ENCODE assay signal across 8 mouse cellular contexts in genomic region chr11:74771234-74771633, GRCm38 (mm10). TPM values are rescaled to one million over a fixed set of nuclear protein-coding genes. Genes with fewer than 3 reads are reported as not detected.
DNase-seq lines count a peak whose midpoint lies in the region; ATAC-seq and TF ChIP-seq lines count a peak whose summit lies in the region.

No protein-coding gene starts in this region.

- no peaks in the 10 kb centered on the region for H3K9me3 ChIP-seq in hindbrain, embryonic 14.5 days (ENCODE audit: control insufficient read depth, low read length)
- H3K9me3 ChIP-seq in midbrain, embryonic 12.5 days: no peaks in the 10 kb centered on the region

- H3K36me3 ChIP-seq in hindbrain, embryonic 14.5 days (replicated peaks; ENCODE audit: control insufficient read depth, insufficient read depth): peaks cover 29% of the 10 kb centered on the region
- peaks cover 29% of the 10 kb centered on the region for H3K36me3 ChIP-seq in midbrain, embryonic 12.5 days

- H3K27me3 ChIP-seq in hindbrain, embryonic 14.5 days (ENCODE audit: control insufficient read depth, insufficient read depth, low read length): no peaks in the 10 kb centered on the region
- no peaks in the 10 kb centered on the region for H3K27me3 ChIP-seq in midbrain, embryonic 12.5 days

- TF ChIP-seq CTCF in lung, adult 2 months (IDR thresholded peaks at IDR 0.05; ENCODE audit: insufficient read depth, low read length): no peak

- no peak for TF ChIP-seq POLR2A in lung, adult 2 months (IDR thresholded peaks at IDR 0.05; ENCODE audit: borderline replicate concordance, extremely low read depth, low read depth, low read length)

- ATAC-seq in hindbrain, embryonic 14.5 days (ENCODE audit: low FRiP score): 0 out of 2 replicates have a peak, but pooled peaks have one; percentile 3
- peak; percentile 27; the same call in 1 of the 2 replicates for ATAC-seq in midbrain, embryonic 12.5 days (ENCODE audit: low FRiP score, low read depth)

- H3K27ac ChIP-seq in hindbrain, embryonic 14.5 days: peak overlapping the region; percentile 94
- H3K27ac ChIP-seq in midbrain, embryonic 12.5 days (replicated peaks): peak overlapping the region; percentile 94

- H3K4me3 ChIP-seq in lung, adult 2 months (replicated peaks; ENCODE audit: extremely low read depth, low read depth, low read length): peak overlapping the region; percentile 94
- H3K4me3 ChIP-seq in hindbrain, embryonic 14.5 days (replicated peaks; ENCODE audit: low read length): peak overlapping the region; percentile 69
- H3K4me3 ChIP-seq in midbrain, embryonic 12.5 days: peak overlapping the region; percentile 69

- no peak for DNase-seq in lung, adult 2 months
- DNase-seq in lung, postnatal 10 days: no peak
- peak; percentile 15 for DNase-seq in c-Kit-positive CD71-positive TER-119-negative erythroid progenitor cells, embryonic 14.5 days (ENCODE audit: low read depth)
- DNase-seq in hindbrain, embryonic 14.5 days (ENCODE audit: low spot score): no peak
- DNase-seq in thymus, postnatal 0 days (ENCODE audit: low spot score): no peak
- no peak for DNase-seq in right cerebral cortex, postnatal 14 days
- DNase-seq in gastrocnemius, adult 18-20 months (ENCODE audit: low spot score): no peak

- peak overlapping the region; percentile 86 for H3K9ac ChIP-seq in hindbrain, embryonic 14.5 days
- H3K9ac ChIP-seq in midbrain, embryonic 12.5 days (replicated peaks): peak overlapping the region; percentile 80

- WGBS in lung, adult 2 months: 8% methylated on average over 8 of the region's 8 CpGs
- WGBS in hindbrain, embryonic 14.5 days: 17% methylated on average over 8 of the region's 8 CpGs
- WGBS in midbrain, embryonic 12.5 days: 15% methylated on average over 8 of the region's 8 CpGs

- H3K4me1 ChIP-seq in lung, adult 2 months (ENCODE audit: control insufficient read depth, insufficient read depth, low read length): peaks cover 6% of the 10 kb centered on the region
- H3K4me1 ChIP-seq in hindbrain, embryonic 14.5 days (replicated peaks; ENCODE audit: control insufficient read depth, insufficient read depth, low read length): peaks cover 11% of the 10 kb centered on the region
- peaks cover 12% of the 10 kb centered on the region for H3K4me1 ChIP-seq in midbrain, embryonic 12.5 days

- peak overlapping the region; percentile 60 for H3K4me2 ChIP-seq in hindbrain, embryonic 14.5 days (replicated peaks)
- H3K4me2 ChIP-seq in midbrain, embryonic 12.5 days (replicated peaks): peak overlapping the region; percentile 71

RNA-seq across cellular contexts. Expression of gene Mettl16, which starts 0.6 kb away (rescaled TPM):
- polyA plus RNA-seq in lung, adult 2 months (2012; rRNA removed): 2.5 and 2.6 TPM in 2 replicates
- polyA plus RNA-seq in hindbrain, embryonic 14.5 days (2014; fragmentation: Nextera tagmentation; extraction: Ambion mirVana): 35.2 and 36.8 TPM in 2 replicates
- polyA plus RNA-seq in midbrain, embryonic 12.5 days (2016; fragmentation: Nextera tagmentation; extraction: Ambion mirVana): 56.3 and 58.5 TPM in 2 replicates
- polyA plus RNA-seq in thymus, postnatal 0 days (2015; fragmentation: Nextera tagmentation; extraction: Ambion mirVana): 30.3 and 34.3 TPM in 2 replicates
- 10 to 100 TPM; 11.1 to 14.2 TPM for total RNA-seq in gastrocnemius, adult 18-20 months (2021)

RNA-seq across cellular contexts. Expression of gene Pafah1b1, which starts 46.8 kb away (rescaled TPM):
- polyA plus RNA-seq in lung, adult 2 months (2012; rRNA removed): 15.3 and 28.8 TPM in 2 replicates
- 110 and 111 TPM in 2 replicates for polyA plus RNA-seq in hindbrain, embryonic 14.5 days (2014; fragmentation: Nextera tagmentation; extraction: Ambion mirVana)
- 70.3 and 81.9 TPM in 2 replicates for polyA plus RNA-seq in midbrain, embryonic 12.5 days (2016; fragmentation: Nextera tagmentation; extraction: Ambion mirVana)
- polyA plus RNA-seq in thymus, postnatal 0 days (2015; fragmentation: Nextera tagmentation; extraction: Ambion mirVana): 91.7 and 110 TPM in 2 replicates
- 100 to 1,000 TPM; 107 to 138 TPM for total RNA-seq in gastrocnemius, adult 18-20 months (2021)

RNA-seq across cellular contexts. Expression of gene Mnt, which starts 59.5 kb away (rescaled TPM):
- polyA plus RNA-seq in lung, adult 2 months (2012; rRNA removed): 21.3 and 22.2 TPM in 2 replicates
- 8.3 and 8.8 TPM in 2 replicates for polyA plus RNA-seq in hindbrain, embryonic 14.5 days (2014; fragmentation: Nextera tagmentation; extraction: Ambion mirVana)
- 8.7 TPM in 2 replicates for polyA plus RNA-seq in midbrain, embryonic 12.5 days (2016; fragmentation: Nextera tagmentation; extraction: Ambion mirVana)
- 4.9 and 5.8 TPM in 2 replicates for polyA plus RNA-seq in thymus, postnatal 0 days (2015; fragmentation: Nextera tagmentation; extraction: Ambion mirVana)
- total RNA-seq in gastrocnemius, adult 18-20 months (2021): 1 to 10 TPM; 4.8 to 7.0 TPM
